Mouse (Mus musculus): ENCODE measurements around the gene Pomc. TPM values are rescaled to one million over a fixed set of nuclear protein-coding genes. Genes with fewer than 3 reads are reported as not detected.

Pomc gene
- polyA plus RNA-seq, 1 experiment from 2014 or later, result 6.4 TPM

- peak; percentile 38; the same call in 1 of the 2 replicates for ATAC-seq (ENCODE audit: low FRiP score)
- Histone ChIP-seq H3K36me3 (no peaks in the 10 kb centered on the region), H3K4me3 (no peak overlapping the region), H3K9ac (no peak overlapping the region), H3K4me2 (replicated peaks) (no peak overlapping the region), H3K4me1 (peaks cover 33% of the 10 kb centered on the region), H3K9me3 (replicated peaks) (no peaks in the 10 kb centered on the region), H3K27ac (no peak overlapping the region), H3K27me3 (no peaks in the 10 kb centered on the region)
- WGBS, result 50% methylated on average over 4 of the region's 4 CpGs
These were observed 53.0 kb downstream of the Pomc start for GRCm38 (mm10) chr12:4007766-4008165.

DNA sequence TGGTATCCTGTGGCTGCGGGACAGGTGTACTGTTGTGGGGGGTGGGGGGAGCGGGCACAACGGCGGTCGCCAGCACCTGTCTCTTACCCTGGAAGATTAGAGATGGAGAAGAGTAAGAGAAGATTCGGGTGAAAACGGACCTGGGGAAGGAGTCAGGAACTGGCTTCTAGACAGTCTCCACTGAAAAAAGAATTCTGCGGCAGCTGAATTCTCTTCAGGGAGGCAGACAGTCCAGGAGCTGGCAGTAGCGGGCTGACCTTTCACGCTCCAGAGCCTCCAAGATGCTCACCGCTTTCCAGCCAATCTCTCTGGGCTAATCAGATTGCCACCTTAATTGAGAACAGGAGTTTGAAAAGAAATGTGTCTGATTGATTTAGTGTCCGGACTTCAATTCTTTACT is 54.0 kb downstream of the Pomc start:
- Histone ChIP-seq H3K4me3 (no peak overlapping the region), H3K36me3 (no peaks in the 10 kb centered on the region), H3K27me3 (no peaks in the 10 kb centered on the region), H3K9me3 (replicated peaks) (no peaks in the 10 kb centered on the region), H3K4me2 (replicated peaks) (no peak overlapping the region; the same call in 1 of the 2 replicates), H3K9ac (no peak overlapping the region), H3K4me1 (peaks cover 33% of the 10 kb centered on the region), H3K27ac (peak overlapping the region; percentile 48; the same call in 1 of the 2 replicates)
- peak; percentile 55; the same call in 1 of the 2 replicates for ATAC-seq (ENCODE audit: low FRiP score)
- 47% methylated on average over 12 of the region's 12 CpGs for WGBS

Other genes with a start within 250 kb of the Pomc start
- gene Dnmt3a, start 148.9 kb upstream of the Pomc start, polyA plus RNA-seq (2016; fragmentation: Nextera tagmentation; extraction: Ambion mirVana), result 166 and 180 TPM in 2 replicates
- 33.1 and 36.8 TPM in 2 replicates for gene Efr3b, start 84.0 kb downstream of the Pomc start, polyA plus RNA-seq (2016; fragmentation: Nextera tagmentation; extraction: Ambion mirVana)
- gene Dnajc27, start 127.6 kb downstream of the Pomc start, polyA plus RNA-seq (2016; fragmentation: Nextera tagmentation; extraction: Ambion mirVana), result 13.9 and 14.0 TPM in 2 replicates
- 10.2 and 11.0 TPM in 2 replicates for gene Adcy3, start 178.2 kb downstream of the Pomc start, polyA plus RNA-seq (2016; fragmentation: Nextera tagmentation; extraction: Ambion mirVana)

Data from hindbrain, embryonic 12.5 days (tissue).